Mouse (Mus musculus) bone marrow macrophage, adult 2 months (primary cell): Measurements from ENCODE around the gene Helq.

Experiments
- CTCF ChIP-seq: IDR thresholded peaks from 2 replicates; pipeline ENCODE4 v1.5.1; 2012; ENCODE audit warnings: low read depth, mild to moderate bottlenecking, low read length, moderate library complexity
- POLR2A ChIP-seq: IDR thresholded peaks from 2 replicates; pipeline ENCODE4 v1.6.1; 2012; ENCODE audit warnings: mild to moderate bottlenecking, low read depth, low read length, borderline replicate concordance

DNA sequence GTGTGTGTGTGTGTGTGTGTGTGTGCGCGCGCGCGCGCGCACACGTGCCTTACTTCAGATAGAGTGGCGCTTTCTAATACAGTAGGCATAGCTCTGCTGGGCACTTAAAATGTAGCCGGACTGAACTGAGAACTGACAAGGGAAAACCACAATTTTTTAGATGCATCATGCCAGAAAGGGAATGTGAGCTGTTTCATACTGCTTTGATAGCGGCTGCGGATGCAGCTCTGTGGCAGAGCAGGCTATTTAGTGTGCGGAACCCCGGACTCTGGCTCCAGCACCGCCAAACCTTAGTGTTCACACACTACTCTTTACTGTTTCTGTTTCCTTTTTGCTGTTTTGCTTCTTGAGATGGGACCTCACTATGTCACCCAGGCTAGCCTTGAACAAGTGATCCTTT lies 81.6 kb downstream of the Helq start:
- TF ChIP-seq CTCF (no peak), POLR2A (no peak)
